Mouse (Mus musculus) liver, adult 2 months (tissue): ENCODE results near the gene Dpm1.

Experiments
- CTCF ChIP-seq: fragments of 200-500 bp; IDR thresholded peaks from 2 replicates; pipeline ENCODE4 v1.5.1; 2011; ENCODE audit warnings: low read depth, low read length, control low read depth
- POLR2A ChIP-seq: fragments of 200-500 bp; IDR thresholded peaks from 2 replicates; pipeline ENCODE4 v1.6.1; 2011; ENCODE audit warnings: low read length, control low read depth; ENCODE audit not compliant: insufficient read depth; ENCODE audit errors: extremely low read depth

- TF ChIP-seq CTCF (no peak), POLR2A (no peak)
Observed at GRCm38 (mm10) chr2:168256506-168256905, 26.1 kb upstream of the Dpm1 start.
